Mouse (Mus musculus) thymus, postnatal 4 days (tissue): ENCODE measurements around the gene Speer4b.
"Not testable (repeated sequence)": the region's sequence is repeated elsewhere in the genome, so short reads cannot be mapped to it uniquely, and the experiment has no call there.

Experiments
- DNase-seq: peaks from one replicate; pipeline ENCODE4 v3.0.0; 2021

Speer4b gene

GRCm38 (mm10) chr5:27501338-27501737, at the start of gene Speer4b:
Gene Speer4b, minus strand, starts transcription at chr5:27501438.
- not testable (repeated sequence) for DNase-seq

GRCm38 (mm10) chr5:27549291-27549690, 48.1 kb upstream of the Speer4b start:
- no peak for DNase-seq

GRCm38 (mm10) chr5:27544816-27545270, 43.6 kb upstream of the Speer4b start:
- DNase-seq: no peak

- no peak for DNase-seq
Measured at GRCm38 (mm10) chr5:27526906-27527305, 25.7 kb upstream of the Speer4b start.

GRCm38 (mm10) chr5:27518716-27519115, 17.5 kb upstream of the Speer4b start:
- no peak for DNase-seq

- DNase-seq: no peak
Measured at GRCm38 (mm10) chr5:27490942-27491341, 10.3 kb downstream of the Speer4b start.

GRCm38 (mm10) chr5:27486138-27486537, 15.1 kb downstream of the Speer4b start:
- no peak for DNase-seq

- DNase-seq: no peak
Measured at GRCm38 (mm10) chr5:27481706-27482105, 19.5 kb downstream of the Speer4b start.

- no peak for DNase-seq
Measured at GRCm38 (mm10) chr5:27474964-27475465, 26.2 kb downstream of the Speer4b start.

- DNase-seq: no peak
Measured at GRCm38 (mm10) chr5:27457686-27458085, 43.6 kb downstream of the Speer4b start.

- no peak for DNase-seq
Measured at GRCm38 (mm10) chr5:27456981-27457380, 44.3 kb downstream of the Speer4b start.

GRCm38 (mm10) chr5:27454386-27454785, 46.9 kb downstream of the Speer4b start:
- no peak for DNase-seq

GRCm38 (mm10) chr5:27453201-27453845, 47.9 kb downstream of the Speer4b start:
- DNase-seq: no peak
